Mouse (Mus musculus) left cerebral cortex, postnatal 10 days (tissue): ENCODE data around the gene Snrpn. TPM values are rescaled to one million over a fixed set of nuclear protein-coding genes. Genes with fewer than 3 reads are reported as not detected.

ENCODE experiments used
- total RNA-seq, 2 experiments: library from RNA; stranded (reverse); gene quantifications; 2 replicates each; pipeline ENCODE4 v1.2.3; 2021

Gene Snrpn
- total RNA-seq, 2 experiments from 2014 or later = 863 to 896 TPM

Other genes starting within 250 kb of the Snrpn start
- gene Snurf, start 135.2 kb downstream of the Snrpn start, total RNA-seq = 1,000 to 10,000 TPM; 2,021 to 2,115 TPM
- 10 to 100 TPM; 86.9 to 91.1 TPM for gene Gm38393, start 135.2 kb downstream of the Snrpn start, total RNA-seq